Mouse (Mus musculus) kidney, postnatal 36 days (tissue): ENCODE results near the gene Enpp3.
"Not testable (repeated sequence)": the region's sequence is repeated elsewhere in the genome, so short reads cannot be mapped to it uniquely, and the experiment has no call there.

Experiments used
- DNase-seq, 2 experiments: peaks; one replicate each; pipeline ENCODE4 v3.0.0; 2021 to 2022; ENCODE audit warnings: mixed read lengths in 2 of 2

Gene Enpp3

GRCm38 (mm10) chr10:24821990-24822676 is 20.5 kb downstream of the Enpp3 start:
- DNase-seq, result no peak

DNA sequence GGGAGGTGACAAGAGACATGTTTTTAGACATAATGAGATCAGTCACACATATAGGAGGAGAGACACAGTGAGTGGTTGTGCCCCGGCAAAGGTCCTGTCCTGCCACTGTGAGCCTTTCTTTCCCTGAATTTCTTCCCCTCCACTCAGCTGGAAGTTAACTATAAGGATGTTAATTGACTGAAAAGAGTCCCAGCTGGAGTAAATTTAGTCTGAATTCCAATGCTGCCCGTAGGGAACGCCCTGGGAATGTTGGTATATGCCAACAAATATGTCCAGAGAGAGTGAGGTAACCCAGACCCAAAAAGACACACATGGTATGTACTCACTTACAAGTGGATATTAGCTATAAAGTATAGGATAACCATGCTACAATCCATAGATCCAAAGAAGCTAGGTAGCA is 23.1 kb downstream of the Enpp3 start:
- no peak for DNase-seq

DNA sequence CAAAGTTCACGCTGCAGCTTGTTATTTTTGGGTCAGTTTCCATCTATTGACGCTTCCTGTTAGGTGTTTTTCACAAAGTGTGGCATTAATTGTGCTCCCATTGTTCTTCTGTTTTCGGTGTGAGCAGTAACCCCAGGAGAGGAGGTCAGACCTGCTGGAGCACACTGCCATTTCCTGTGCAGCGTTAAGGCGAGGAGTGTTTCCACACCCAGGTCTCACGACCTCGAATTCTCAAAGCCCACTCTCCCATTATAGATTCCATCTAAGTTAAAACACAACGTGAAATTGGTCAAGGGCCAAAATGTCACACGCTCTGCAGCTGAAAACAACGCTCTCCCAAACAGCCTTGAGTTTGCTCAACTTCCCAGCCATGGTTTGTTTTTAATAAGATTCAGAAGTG is 32.0 kb downstream of the Enpp3 start:
- peak; percentile 28 to 35 for DNase-seq

- no peak for DNase-seq
Measured at GRCm38 (mm10) chr10:24806756-24807155, 35.9 kb downstream of the Enpp3 start.

DNA sequence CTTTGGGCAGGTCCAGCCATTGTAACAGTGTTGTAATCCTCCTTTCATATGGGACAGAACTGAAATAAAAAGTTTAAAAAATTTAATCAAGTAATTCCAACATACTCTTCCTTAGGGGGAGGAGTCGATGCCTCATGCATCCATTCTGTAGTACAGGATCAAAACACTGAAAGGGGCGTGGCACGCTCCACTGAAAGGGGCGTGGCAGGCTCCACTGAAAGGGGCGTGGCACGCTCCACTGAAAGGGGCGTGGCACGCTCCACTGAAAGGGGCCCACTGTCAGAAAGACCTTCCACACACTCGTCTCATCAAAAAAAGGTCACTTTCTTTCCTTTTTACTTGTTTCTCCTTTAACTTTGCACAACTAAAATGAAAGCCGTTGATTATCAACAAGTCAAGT is 36.7 kb downstream of the Enpp3 start:
- no peak for DNase-seq

DNA sequence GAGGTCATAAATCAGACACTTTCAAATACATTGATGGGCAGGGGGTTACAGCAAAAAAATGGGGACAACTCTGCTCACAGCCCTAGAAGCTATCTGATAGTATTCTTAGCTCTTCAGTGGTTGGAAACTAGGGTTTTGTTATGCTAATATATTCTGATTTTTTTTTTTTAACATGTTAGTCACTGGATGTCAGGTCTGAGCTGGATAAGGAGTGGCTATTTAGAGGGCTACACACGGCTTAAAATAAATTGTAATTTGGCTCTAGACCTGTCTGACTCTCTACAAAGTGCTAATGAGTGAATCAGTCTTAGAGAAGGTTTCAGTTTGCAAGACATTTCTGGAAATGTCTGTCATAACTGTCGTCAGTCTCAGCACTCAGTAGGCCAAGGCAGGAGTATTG is 37.5 kb downstream of the Enpp3 start:
- DNase-seq, result no peak

DNA sequence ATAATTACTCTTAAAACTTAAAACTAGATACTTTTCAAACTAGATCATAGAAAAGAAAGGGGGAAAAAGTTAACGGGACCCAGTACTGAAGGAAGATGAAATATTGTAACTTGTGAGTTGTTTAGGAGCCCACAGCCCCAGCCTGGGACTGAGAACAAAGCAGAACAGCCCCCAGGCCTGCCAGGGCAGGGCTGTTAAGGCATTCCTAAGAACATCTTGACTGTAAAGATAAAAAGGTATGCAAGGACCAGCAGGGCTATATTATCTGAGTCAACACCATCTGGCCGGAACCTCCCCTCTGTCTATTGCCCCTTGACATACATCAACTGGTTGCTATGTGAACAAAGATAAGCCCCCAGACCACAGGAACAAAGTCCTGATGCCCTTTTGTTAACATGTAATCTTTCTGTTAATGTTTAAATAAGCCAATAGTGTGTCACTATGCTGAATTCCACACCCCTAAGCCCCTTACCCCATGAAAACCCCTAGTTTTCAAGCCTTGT is 39.8 kb downstream of the Enpp3 start:
- not testable (repeated sequence) for DNase-seq

GRCm38 (mm10) chr10:24801796-24802195 is 40.8 kb downstream of the Enpp3 start:
- no peak for DNase-seq

DNA sequence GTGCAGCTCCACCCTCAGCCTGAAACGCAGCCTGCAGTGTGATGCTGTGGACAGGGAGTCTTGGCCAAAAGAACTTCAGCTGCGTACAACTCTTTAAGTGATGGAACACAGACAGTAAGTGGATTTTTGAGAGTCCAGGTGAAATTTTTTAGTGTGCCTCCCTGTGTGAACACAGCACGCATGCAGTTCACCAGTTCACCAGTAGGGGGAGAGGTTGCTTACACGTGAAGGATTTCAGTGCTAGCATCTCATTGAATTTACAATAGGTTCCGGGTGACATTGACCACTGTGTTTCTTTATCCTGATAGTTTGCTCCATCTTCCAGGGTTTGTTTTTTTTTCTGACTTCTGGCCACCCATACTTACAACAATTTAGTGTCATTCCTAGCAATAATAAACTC is 45.4 kb downstream of the Enpp3 start:
- DNase-seq, result peak; percentile 62 to 90

DNA sequence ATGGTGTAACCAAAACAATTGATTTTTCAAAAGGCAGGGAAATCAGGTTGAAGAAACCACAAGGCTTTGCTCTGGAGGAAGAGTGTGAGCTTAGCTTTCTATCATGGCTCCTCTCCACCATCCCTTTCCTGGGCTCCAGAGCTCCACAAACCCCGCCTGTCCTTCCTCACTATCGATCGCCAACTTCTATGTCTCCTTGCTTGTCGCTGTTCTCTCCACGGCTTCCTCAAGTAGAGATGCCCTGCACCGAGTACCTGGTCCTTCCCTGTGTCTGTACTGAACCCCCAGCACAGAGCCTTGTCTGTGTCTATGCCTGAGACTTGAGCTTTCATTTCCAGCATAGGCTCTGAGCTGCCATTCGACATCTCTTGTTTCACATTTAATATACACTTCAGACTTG is 49.9 kb downstream of the Enpp3 start:
- no peak for DNase-seq

- peak; percentile 53 to 85 for DNase-seq
Measured at GRCm38 (mm10) chr10:24789747-24790545, 52.7 kb downstream of the Enpp3 start.

DNA sequence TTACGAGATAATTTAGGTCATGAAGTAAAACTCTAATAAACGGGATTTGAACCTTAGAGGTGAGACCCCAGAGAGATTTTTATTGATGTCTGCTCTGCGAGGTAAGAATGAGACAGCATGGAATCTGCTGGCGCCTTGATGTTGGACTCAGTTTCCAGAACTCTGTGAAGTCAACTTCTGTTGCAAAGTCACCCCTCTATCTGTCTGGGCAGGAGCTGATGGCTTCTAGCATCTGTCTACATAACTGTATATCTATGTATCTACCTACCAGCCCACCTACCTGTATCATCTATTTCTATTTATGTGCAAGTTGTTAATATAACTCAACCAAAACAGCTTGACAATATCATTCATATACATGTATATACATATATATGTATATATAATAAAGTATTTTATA is 57.3 kb downstream of the Enpp3 start:
- no peak for DNase-seq

DNA sequence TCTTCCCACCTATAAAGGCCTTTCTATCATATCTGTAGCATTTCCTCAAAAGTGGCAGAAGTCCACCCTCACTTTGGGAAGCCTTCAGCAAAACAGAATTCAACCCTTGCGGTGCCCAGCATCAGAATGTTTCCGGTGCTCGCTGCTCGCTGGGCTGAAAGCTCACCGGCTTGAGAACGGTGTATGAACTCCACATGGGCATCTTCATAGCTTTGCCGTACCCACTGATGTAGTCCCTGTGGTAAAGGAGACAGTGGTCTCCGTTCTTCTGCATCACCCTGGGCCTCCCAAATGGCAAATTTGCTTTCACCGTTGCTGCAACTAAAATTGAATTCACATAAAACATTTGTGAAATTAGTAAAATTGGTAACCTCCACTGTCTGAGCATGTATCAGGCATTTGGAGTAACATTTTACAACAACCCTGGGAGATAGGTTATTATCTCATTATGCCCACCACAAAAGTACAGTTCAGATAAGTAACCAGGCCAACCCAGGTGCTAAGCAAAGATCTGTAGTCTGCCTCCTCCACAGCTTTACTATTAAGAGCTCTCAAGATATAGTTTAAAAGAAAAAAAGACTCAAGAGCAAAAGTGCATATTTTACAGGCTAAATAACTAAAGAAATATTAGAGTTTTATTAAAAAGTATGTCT is 57.9 kb downstream of the Enpp3 start:
- DNase-seq, result no peak

GRCm38 (mm10) chr10:24783946-24784345 is 58.7 kb downstream of the Enpp3 start:
- DNase-seq, result no peak

DNA sequence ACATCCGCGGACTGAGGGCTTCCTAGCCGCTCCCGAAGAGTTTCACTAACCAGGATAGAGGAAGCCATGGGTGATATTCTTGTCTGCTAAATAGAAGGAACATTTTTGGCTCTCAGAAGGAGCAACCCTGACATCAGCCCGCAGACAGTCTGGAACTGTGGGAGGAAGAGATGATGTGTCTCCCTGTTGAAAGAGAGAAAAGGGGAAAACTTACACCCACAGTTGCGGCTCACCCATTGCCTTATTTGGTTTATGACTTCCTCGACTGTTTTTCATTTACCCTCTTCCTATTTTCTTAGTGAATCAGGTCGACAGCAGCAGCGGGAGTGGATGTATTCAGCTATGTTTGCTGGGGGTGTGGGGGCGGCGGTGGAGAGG is 64.0 kb downstream of the Enpp3 start:
- no peak for DNase-seq

DNA sequence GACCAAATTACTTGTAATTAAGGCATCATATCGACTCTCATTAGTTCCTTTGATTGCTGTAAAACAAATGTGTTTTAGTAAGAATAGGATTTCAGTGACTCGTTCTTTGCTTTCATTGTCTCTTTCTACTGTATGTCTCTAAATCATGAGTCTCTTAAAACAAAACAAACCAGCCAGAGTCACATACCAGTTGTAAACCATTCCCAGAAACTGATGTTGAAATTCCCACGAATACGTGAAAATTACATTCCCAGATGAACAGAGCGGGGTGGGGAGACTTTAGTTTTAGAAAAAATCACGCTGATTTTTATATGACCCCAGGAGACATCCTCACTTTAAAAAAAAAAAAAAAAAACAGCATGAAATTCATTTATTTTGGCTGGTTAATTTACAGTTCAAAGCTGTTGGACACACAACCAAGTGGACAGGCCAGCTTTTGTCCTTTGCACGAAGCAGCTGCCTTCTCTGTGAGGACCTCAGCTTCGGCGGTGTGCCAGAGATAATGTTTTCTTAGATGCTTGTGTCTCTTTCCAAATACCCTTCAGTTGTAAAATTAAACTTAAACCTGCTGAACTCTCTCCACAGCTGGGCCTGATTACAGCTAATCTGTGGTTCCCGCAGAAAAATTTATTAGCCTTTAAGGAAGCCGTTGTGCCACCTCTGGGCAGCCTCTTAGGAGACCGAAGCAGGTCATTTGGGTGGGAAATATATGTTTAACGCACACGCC is 64.5 kb downstream of the Enpp3 start:
- DNase-seq, result peak; percentile 55 to 62

DNA sequence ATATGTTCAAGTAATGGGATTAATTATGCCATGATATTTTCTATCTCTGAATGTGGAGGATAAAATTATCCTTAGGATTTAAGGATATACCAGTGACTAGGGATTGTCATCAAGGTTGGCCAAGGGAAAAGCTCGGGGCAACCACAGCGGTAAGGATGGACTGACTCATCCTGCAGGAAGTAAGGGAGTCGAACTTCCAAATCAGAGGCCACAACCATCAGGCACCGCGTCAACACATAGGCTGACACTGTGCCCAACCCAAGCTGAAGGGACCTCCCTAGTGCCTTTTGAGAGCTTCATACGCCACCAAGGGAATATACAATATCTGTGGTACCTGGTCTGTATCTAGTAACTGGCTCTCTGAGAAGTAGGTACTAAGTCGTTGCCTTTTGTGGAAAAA is 73.1 kb downstream of the Enpp3 start:
- DNase-seq, result no peak

- no peak for DNase-seq
Measured at GRCm38 (mm10) chr10:24767695-24768094, 74.9 kb downstream of the Enpp3 start.

- no peak for DNase-seq
Measured at GRCm38 (mm10) chr10:24766061-24766460, 76.6 kb downstream of the Enpp3 start.

- DNase-seq, result no peak
Measured at GRCm38 (mm10) chr10:24765151-24765755, 77.4 kb downstream of the Enpp3 start.

DNA sequence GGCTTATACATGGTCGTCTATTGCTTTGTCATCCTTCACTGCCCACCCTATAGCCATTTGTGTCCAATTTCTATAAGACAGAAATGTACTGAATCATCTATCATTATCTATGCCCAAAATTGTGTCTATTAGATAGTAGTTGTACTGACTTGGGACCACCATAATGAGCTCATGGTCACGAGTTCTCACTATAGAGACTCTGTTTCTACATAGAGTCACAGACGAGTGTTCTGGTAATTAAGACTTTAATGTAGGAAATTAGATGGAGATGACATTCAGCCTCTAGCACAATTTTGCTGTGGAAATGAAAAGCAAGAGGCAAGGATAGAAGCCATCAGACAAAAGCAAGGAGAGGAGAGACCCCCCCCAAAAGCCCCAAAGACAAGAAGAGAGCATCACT is 78.0 kb downstream of the Enpp3 start:
- no peak for DNase-seq

DNA sequence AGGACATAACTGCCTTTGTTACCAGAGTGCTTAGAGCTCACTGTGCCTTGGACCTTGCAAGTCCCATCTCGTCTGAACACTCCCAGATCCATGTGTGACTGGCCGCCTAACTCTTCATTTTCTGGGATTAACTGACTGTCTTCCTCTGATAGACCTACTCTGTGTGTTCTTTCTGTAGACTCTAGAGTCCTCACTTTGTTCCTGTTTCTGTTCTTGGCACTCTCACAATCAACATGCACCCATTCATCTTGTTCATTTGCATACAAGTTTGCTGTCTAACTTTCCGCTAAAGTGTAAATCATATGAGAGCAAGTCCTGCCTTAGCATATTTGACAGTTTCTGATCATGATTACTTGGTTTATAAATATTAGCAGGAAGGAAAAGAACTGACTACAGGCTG is 79.4 kb downstream of the Enpp3 start:
- no peak for DNase-seq
